Mouse (Mus musculus) kidney, adult 2 months (tissue): ENCODE data around the gene Snx25.

Experiments used
- CTCF ChIP-seq: fragments of 200-500 bp; conservative IDR thresholded peaks from 2 replicates; pipeline ENCODE4 v1.5.1; 2011; ENCODE audit warnings: low read depth, mild to moderate bottlenecking, control low read depth, low read length, moderate library complexity, mixed read lengths; ENCODE audit not compliant: insufficient read depth, insufficient read length
- POLR2A ChIP-seq: fragments of 200-500 bp; IDR thresholded peaks from one replicate; pipeline ENCODE4 v1.6.1; 2011; ENCODE audit warnings: low read depth, low read length, control low read depth

- no peak for TF ChIP-seq CTCF
- TF ChIP-seq POLR2A: no peak
Observed at GRCm38 (mm10) chr8:46149306-46149705, 2.7 kb downstream of the Snx25 start.
